Mouse (Mus musculus): ENCODE measurements around the gene Dnmt3l. TPM values are rescaled to one million over a fixed set of nuclear protein-coding genes. Genes with fewer than 3 reads are reported as not detected.
A peak's percentile ranks its signal among the peaks of the same experiment; 100 is the strongest.

Dnmt3l gene
- polyA plus RNA-seq (2014; fragmentation: Nextera tagmentation; extraction: Ambion mirVana): 0.34 TPM in 1 of 2 replicates, not detected in the other

- H3K4me1 ChIP-seq (ENCODE audit: control insufficient read depth, insufficient read depth, low read length): peaks cover 6% of the 10 kb centered on the region; the same call in 1 of the 2 replicates
- H3K36me3 ChIP-seq (ENCODE audit: control insufficient read depth, insufficient read depth, low read length): no peaks in the 10 kb centered on the region
- no peak within 1 kb of the TSS for H3K4me2 ChIP-seq
- no peak within 1 kb of the TSS for H3K27ac ChIP-seq (ENCODE audit: low read depth, low read length)
- H3K4me3 ChIP-seq (ENCODE audit: low read depth, low read length): no peak within 1 kb of the TSS
- H3K27me3 ChIP-seq (ENCODE audit: control insufficient read depth, insufficient read depth, low read length): peaks cover 11% of the 10 kb centered on the region
- H3K9ac ChIP-seq (ENCODE audit: low read depth, low read length): no peak within 1 kb of the TSS
- no peak for ATAC-seq (replicated peaks; ENCODE audit: insufficient number of reproducible peaks, low FRiP score, low TSS enrichment)
- WGBS (ENCODE audit: insufficient replicate concordance): 84% methylated on average over 5 of the region's 5 CpGs
- no peaks in the 10 kb centered on the region for H3K9me3 ChIP-seq (replicated peaks; ENCODE audit: control insufficient read depth, low read length)
Measured at GRCm38 (mm10) chr10:78041647-78042046, at the start of gene Dnmt3l. Gene Dnmt3l (plus strand): TSS chr10:78041947.

- peaks cover 50% of the 10 kb centered on the region for H3K36me3 ChIP-seq (ENCODE audit: control insufficient read depth, insufficient read depth, low read length)
- no peak overlapping the region for H3K27ac ChIP-seq (ENCODE audit: low read depth, low read length)
- no peak overlapping the region for H3K4me2 ChIP-seq
- WGBS (ENCODE audit: insufficient replicate concordance): 85% methylated on average over 3 of the region's 3 CpGs
- ATAC-seq (replicated peaks; ENCODE audit: insufficient number of reproducible peaks, low FRiP score, low TSS enrichment): no peak
- no peak overlapping the region for H3K4me3 ChIP-seq (ENCODE audit: low read depth, low read length)
- H3K4me1 ChIP-seq (ENCODE audit: control insufficient read depth, insufficient read depth, low read length): no peaks in the 10 kb centered on the region
- H3K9ac ChIP-seq (ENCODE audit: low read depth, low read length): no peak overlapping the region
- no peaks in the 10 kb centered on the region for H3K27me3 ChIP-seq (ENCODE audit: control insufficient read depth, insufficient read depth, low read length)
- H3K9me3 ChIP-seq (replicated peaks; ENCODE audit: control insufficient read depth, low read length): no peaks in the 10 kb centered on the region
Measured at GRCm38 (mm10) chr10:77995639-77996038, 46.1 kb upstream of the Dnmt3l start.

GRCm38 (mm10) chr10:78000200-78000599 is 41.5 kb upstream of the Dnmt3l start:
- WGBS (ENCODE audit: insufficient replicate concordance): 97% methylated on average over 5 of the region's 5 CpGs
- H3K27ac ChIP-seq (ENCODE audit: low read depth, low read length): no peak overlapping the region
- H3K9me3 ChIP-seq (replicated peaks; ENCODE audit: control insufficient read depth, low read length): no peaks in the 10 kb centered on the region
- no peak overlapping the region for H3K4me2 ChIP-seq
- ATAC-seq (replicated peaks; ENCODE audit: insufficient number of reproducible peaks, low FRiP score, low TSS enrichment): no peak
- no peaks in the 10 kb centered on the region for H3K4me1 ChIP-seq (ENCODE audit: control insufficient read depth, insufficient read depth, low read length)
- H3K4me3 ChIP-seq (ENCODE audit: low read depth, low read length): no peak overlapping the region
- H3K9ac ChIP-seq (ENCODE audit: low read depth, low read length): no peak overlapping the region
- H3K36me3 ChIP-seq (ENCODE audit: control insufficient read depth, insufficient read depth, low read length): peaks cover 42% of the 10 kb centered on the region
- H3K27me3 ChIP-seq (ENCODE audit: control insufficient read depth, insufficient read depth, low read length): no peaks in the 10 kb centered on the region

DNA sequence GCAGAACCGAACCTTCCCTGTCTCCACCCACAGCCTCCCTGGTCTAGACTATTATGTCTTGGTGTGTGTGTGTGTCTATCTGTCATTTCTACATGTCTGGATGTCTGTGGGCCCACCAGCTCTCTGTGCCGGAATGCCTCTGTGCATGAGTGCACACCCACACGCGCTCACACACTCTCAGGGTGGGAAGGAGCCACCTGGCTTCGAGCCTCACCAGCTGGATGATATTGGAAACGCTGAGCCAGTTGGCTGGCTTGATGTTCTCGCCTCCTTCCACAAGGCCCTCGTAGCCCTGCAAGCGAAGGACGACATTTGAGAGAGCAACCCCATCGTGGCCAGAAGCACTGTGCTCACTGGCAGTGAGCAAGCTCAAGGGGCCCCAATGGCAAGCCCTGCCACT is 40.0 kb upstream of the Dnmt3l start:
- no peak for ATAC-seq (replicated peaks; ENCODE audit: insufficient number of reproducible peaks, low FRiP score, low TSS enrichment)
- Histone ChIP-seq H3K4me3 (ENCODE audit: low read depth, low read length) (no peak overlapping the region), H3K4me1 (ENCODE audit: control insufficient read depth, insufficient read depth, low read length) (peaks cover 11% of the 10 kb centered on the region), H3K27me3 (ENCODE audit: control insufficient read depth, insufficient read depth, low read length) (no peaks in the 10 kb centered on the region), H3K36me3 (ENCODE audit: control insufficient read depth, insufficient read depth, low read length) (peaks cover 40% of the 10 kb centered on the region), H3K9ac (ENCODE audit: low read depth, low read length) (no peak overlapping the region), H3K4me2 (no peak overlapping the region), H3K9me3 (replicated peaks; ENCODE audit: control insufficient read depth, low read length) (no peaks in the 10 kb centered on the region), H3K27ac (ENCODE audit: low read depth, low read length) (no peak overlapping the region)
- 92% methylated on average over 11 of the region's 11 CpGs for WGBS (ENCODE audit: insufficient replicate concordance)

- Histone ChIP-seq H3K4me3 (ENCODE audit: low read depth, low read length) (no peak overlapping the region), H3K9ac (ENCODE audit: low read depth, low read length) (no peak overlapping the region), H3K36me3 (ENCODE audit: control insufficient read depth, insufficient read depth, low read length) (peaks cover 36% of the 10 kb centered on the region), H3K27me3 (ENCODE audit: control insufficient read depth, insufficient read depth, low read length) (no peaks in the 10 kb centered on the region), H3K4me1 (ENCODE audit: control insufficient read depth, insufficient read depth, low read length) (peaks cover 17% of the 10 kb centered on the region), H3K4me2 (no peak overlapping the region), H3K27ac (ENCODE audit: low read depth, low read length) (no peak overlapping the region), H3K9me3 (replicated peaks; ENCODE audit: control insufficient read depth, low read length) (no peaks in the 10 kb centered on the region)
- ATAC-seq (replicated peaks; ENCODE audit: insufficient number of reproducible peaks, low FRiP score, low TSS enrichment): no peak
- 98% methylated on average over 2 of the region's 2 CpGs for WGBS (ENCODE audit: insufficient replicate concordance)
Measured at GRCm38 (mm10) chr10:78002316-78002715, 39.4 kb upstream of the Dnmt3l start.

GRCm38 (mm10) chr10:78004479-78005100 is 37.2 kb upstream of the Dnmt3l start:
- Histone ChIP-seq H3K9ac (ENCODE audit: low read depth, low read length) (no peak overlapping the region), H3K27ac (ENCODE audit: low read depth, low read length) (peak overlapping the region; percentile 29; the same call in 1 of the 2 replicates), H3K4me2 (0 out of 2 replicates have a peak overlapping the region, but pooled peaks have one; percentile 3), H3K4me1 (ENCODE audit: control insufficient read depth, insufficient read depth, low read length) (peaks cover 32% of the 10 kb centered on the region), H3K4me3 (ENCODE audit: low read depth, low read length) (no peak overlapping the region), H3K27me3 (ENCODE audit: control insufficient read depth, insufficient read depth, low read length) (no peaks in the 10 kb centered on the region), H3K9me3 (replicated peaks; ENCODE audit: control insufficient read depth, low read length) (no peaks in the 10 kb centered on the region), H3K36me3 (ENCODE audit: control insufficient read depth, insufficient read depth, low read length) (peaks cover 26% of the 10 kb centered on the region)
- 88% methylated on average over 3 of the region's 3 CpGs for WGBS (ENCODE audit: insufficient replicate concordance)
- ATAC-seq (replicated peaks; ENCODE audit: insufficient number of reproducible peaks, low FRiP score, low TSS enrichment): no peak

DNA sequence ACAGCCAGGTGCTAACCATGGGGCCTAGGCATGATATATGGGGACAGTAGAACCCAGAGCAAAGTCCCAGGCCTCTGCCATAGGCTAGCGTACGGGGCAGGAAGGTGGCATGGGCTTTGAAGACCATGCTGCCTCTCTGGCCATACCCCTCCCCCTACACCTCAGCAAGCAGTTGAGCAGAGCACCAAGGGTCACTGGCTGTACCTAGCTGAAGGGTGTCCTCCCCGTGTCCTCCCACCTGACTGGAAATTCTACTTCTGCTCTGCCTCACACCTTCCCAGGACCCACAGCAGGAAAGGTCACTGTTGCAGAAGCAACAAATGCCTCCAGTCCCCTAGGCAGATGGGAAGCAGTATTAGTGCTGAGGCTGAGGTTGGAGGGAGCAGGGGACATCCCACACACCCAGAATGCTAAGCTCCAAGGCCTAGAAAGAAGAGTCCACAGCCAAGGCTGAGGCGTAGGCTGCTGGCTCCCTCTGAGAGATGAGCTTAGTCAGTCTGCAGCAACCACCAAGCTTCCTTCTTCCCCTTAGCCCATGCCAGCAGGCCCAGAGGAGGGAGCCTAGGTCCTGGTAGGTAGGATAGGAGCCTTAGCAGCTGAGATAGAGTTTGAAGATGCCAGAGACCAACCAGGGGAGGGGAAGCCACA is 35.8 kb upstream of the Dnmt3l start:
- Histone ChIP-seq H3K9ac (ENCODE audit: low read depth, low read length) (no peak overlapping the region), H3K4me3 (ENCODE audit: low read depth, low read length) (no peak overlapping the region), H3K36me3 (ENCODE audit: control insufficient read depth, insufficient read depth, low read length) (peaks cover 15% of the 10 kb centered on the region), H3K9me3 (replicated peaks; ENCODE audit: control insufficient read depth, low read length) (no peaks in the 10 kb centered on the region), H3K27me3 (ENCODE audit: control insufficient read depth, insufficient read depth, low read length) (no peaks in the 10 kb centered on the region), H3K27ac (ENCODE audit: low read depth, low read length) (no peak overlapping the region), H3K4me2 (peak overlapping the region; percentile 96; the same call in 1 of the 2 replicates), H3K4me1 (ENCODE audit: control insufficient read depth, insufficient read depth, low read length) (peaks cover 32% of the 10 kb centered on the region)
- ATAC-seq (replicated peaks; ENCODE audit: insufficient number of reproducible peaks, low FRiP score, low TSS enrichment): no peak
- WGBS (ENCODE audit: insufficient replicate concordance): 86% methylated on average over 4 of the region's 4 CpGs

DNA sequence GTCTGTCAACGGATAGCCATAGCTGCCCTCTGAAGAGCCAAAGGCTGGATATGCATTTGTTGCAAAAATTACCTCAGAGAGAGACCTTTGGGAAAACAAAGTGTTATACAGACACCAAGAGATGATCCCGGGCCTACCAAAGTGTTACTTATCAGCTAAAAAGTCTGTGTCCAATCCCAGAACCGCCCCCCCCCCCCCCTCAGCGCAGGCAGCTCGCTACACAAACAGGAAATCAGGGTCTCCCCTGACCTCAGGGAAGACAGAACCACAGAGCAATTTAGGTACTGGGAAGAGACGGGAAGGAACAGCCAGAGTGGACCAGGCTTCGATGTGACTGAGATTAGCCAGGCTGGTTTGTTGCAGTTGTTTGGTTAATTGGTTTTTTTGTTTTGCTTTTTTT is 34.5 kb upstream of the Dnmt3l start:
- H3K9ac ChIP-seq (ENCODE audit: low read depth, low read length): 0 out of 2 replicates have a peak overlapping the region, but pooled peaks have one; percentile 7
- H3K27ac ChIP-seq (ENCODE audit: low read depth, low read length): 0 out of 2 replicates have a peak overlapping the region, but pooled peaks have one; percentile 29
- 39% methylated on average over 7 of the region's 7 CpGs for WGBS (ENCODE audit: insufficient replicate concordance)
- ATAC-seq (replicated peaks; ENCODE audit: insufficient number of reproducible peaks, low FRiP score, low TSS enrichment): no peak
- H3K36me3 ChIP-seq (ENCODE audit: control insufficient read depth, insufficient read depth, low read length): peaks cover 5% of the 10 kb centered on the region; the same call in 1 of the 2 replicates
- H3K4me1 ChIP-seq (ENCODE audit: control insufficient read depth, insufficient read depth, low read length): peaks cover 32% of the 10 kb centered on the region
- H3K4me2 ChIP-seq: peak overlapping the region; percentile 96
- H3K4me3 ChIP-seq (ENCODE audit: low read depth, low read length): no peak overlapping the region
- H3K9me3 ChIP-seq (replicated peaks; ENCODE audit: control insufficient read depth, low read length): no peaks in the 10 kb centered on the region
- no peaks in the 10 kb centered on the region for H3K27me3 ChIP-seq (ENCODE audit: control insufficient read depth, insufficient read depth, low read length)
